Mouse (Mus musculus): ENCODE measurements around the gene Ipo7.
"Not testable (repeated sequence)": the region's sequence is repeated elsewhere in the genome, so short reads cannot be mapped to it uniquely, and the experiment has no call there.

Ipo7 gene

GRCm38 (mm10) chr7:110018117-110018630 lies at the start of gene Ipo7:
Ipo7 (plus strand) TSS chr7:110018274.
- peak; percentile 83 for DNase-seq (ENCODE audit: extremely low read depth, low read depth)

- DNase-seq (ENCODE audit: extremely low read depth, low read depth), result no peak
Observed at GRCm38 (mm10) chr7:109968924-109969450, 49.1 kb upstream of the Ipo7 start.

GRCm38 (mm10) chr7:109969542-109969941 lies 48.5 kb upstream of the Ipo7 start:
- no peak for DNase-seq (ENCODE audit: extremely low read depth, low read depth)

GRCm38 (mm10) chr7:109975966-109976715 lies 41.9 kb upstream of the Ipo7 start:
- no peak for DNase-seq (ENCODE audit: extremely low read depth, low read depth)

GRCm38 (mm10) chr7:109977131-109977530 lies 40.9 kb upstream of the Ipo7 start:
- DNase-seq (ENCODE audit: extremely low read depth, low read depth), result not testable (repeated sequence)

- DNase-seq (ENCODE audit: extremely low read depth, low read depth), result not testable (repeated sequence)
Observed at GRCm38 (mm10) chr7:109984608-109985007, 33.5 kb upstream of the Ipo7 start.

GRCm38 (mm10) chr7:109985661-109986132 lies 32.4 kb upstream of the Ipo7 start:
- no peak for DNase-seq (ENCODE audit: extremely low read depth, low read depth)

GRCm38 (mm10) chr7:109986133-109986669 lies 31.9 kb upstream of the Ipo7 start:
- peak; percentile 99 for DNase-seq (ENCODE audit: extremely low read depth, low read depth)

GRCm38 (mm10) chr7:109986775-109987174 lies 31.3 kb upstream of the Ipo7 start, which contains the start of gene Tmem41b:
Tmem41b (minus strand) TSS chr7:109986929.
- DNase-seq (ENCODE audit: extremely low read depth, low read depth), result not testable (repeated sequence)

GRCm38 (mm10) chr7:109991286-109991685 lies 26.8 kb upstream of the Ipo7 start:
- DNase-seq (ENCODE audit: extremely low read depth, low read depth), result no peak

GRCm38 (mm10) chr7:109993157-109993959 lies 24.7 kb upstream of the Ipo7 start:
- no peak for DNase-seq (ENCODE audit: extremely low read depth, low read depth)

GRCm38 (mm10) chr7:109998388-109998787 lies 19.7 kb upstream of the Ipo7 start:
- no peak for DNase-seq (ENCODE audit: extremely low read depth, low read depth)

GRCm38 (mm10) chr7:110002092-110002491 lies 16.0 kb upstream of the Ipo7 start:
- no peak for DNase-seq (ENCODE audit: extremely low read depth, low read depth)

- no peak for DNase-seq (ENCODE audit: extremely low read depth, low read depth)
Observed at GRCm38 (mm10) chr7:110002968-110003367, 15.1 kb upstream of the Ipo7 start.

- peak; percentile 64 for DNase-seq (ENCODE audit: extremely low read depth, low read depth)
Observed at GRCm38 (mm10) chr7:110005976-110006375, 12.1 kb upstream of the Ipo7 start.

- peak; percentile 78 for DNase-seq (ENCODE audit: extremely low read depth, low read depth)
Observed at GRCm38 (mm10) chr7:110006471-110007195, 11.4 kb upstream of the Ipo7 start.

GRCm38 (mm10) chr7:110008513-110008912 lies 9.6 kb upstream of the Ipo7 start:
- DNase-seq (ENCODE audit: extremely low read depth, low read depth), result peak; percentile 80

GRCm38 (mm10) chr7:110009084-110009483 lies 9.0 kb upstream of the Ipo7 start:
- no peak for DNase-seq (ENCODE audit: extremely low read depth, low read depth)

GRCm38 (mm10) chr7:110011417-110011816 lies 6.7 kb upstream of the Ipo7 start:
- DNase-seq (ENCODE audit: extremely low read depth, low read depth), result no peak

- DNase-seq (ENCODE audit: extremely low read depth, low read depth), result peak; percentile 54
Observed at GRCm38 (mm10) chr7:110014272-110014671, 3.8 kb upstream of the Ipo7 start.
